Mouse (Mus musculus) R1 (cell line): Measurements from ENCODE around the gene Slc35e1.

ENCODE experiments used
- DNase-seq: peaks from one replicate; pipeline ENCODE4 v3.0.0-alpha.2; 2018; ENCODE audit warnings: low read depth, low spot score

Slc35e1 gene

GRCm38 (mm10) chr8:72485456-72486199, 6.8 kb downstream of the Slc35e1 start:
- peak; percentile 58 for DNase-seq

DNA sequence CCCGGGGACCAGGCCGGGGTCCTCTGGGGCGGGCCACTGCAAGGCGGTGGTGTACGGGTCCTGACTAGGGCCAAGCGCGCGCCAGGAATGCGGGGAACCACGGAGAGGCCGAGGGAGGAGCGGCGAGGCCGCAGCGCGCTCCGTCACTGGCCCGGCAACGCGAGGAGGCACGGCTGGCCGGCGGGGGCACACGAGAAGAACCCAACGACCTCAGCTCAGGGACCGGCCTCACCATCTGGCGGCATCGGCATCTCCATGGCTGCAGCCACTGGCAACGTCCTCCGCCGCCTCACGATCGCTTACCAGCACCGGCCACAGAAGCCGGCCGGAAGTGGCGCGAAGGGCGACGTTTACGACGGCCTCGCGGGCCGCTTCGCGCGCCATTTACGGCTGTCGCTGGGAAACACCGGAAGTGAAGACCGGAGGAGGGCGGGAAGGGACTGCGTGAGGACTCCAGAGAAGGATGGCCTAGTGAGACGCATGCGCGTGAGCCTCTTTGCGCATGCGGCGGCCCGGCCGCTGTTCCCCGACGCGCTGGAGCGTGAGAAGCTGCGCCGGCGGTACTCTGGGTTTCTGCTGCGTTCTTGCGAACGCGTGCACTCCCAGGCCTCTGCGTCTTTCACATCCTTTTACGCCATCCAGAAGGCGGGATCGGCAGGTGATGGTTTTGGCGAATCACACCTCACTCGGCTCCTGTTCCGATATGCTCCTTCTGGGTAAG, 17.4 kb downstream of the Slc35e1 start, which contains the start of gene Cherp:
Gene Cherp (minus strand): TSS at position 401 of the 721 bp plus-strand sequence.
- DNase-seq: peak; percentile 99

- DNase-seq: no peak
Observed at GRCm38 (mm10) chr8:72470684-72471083, 21.7 kb downstream of the Slc35e1 start.

DNA sequence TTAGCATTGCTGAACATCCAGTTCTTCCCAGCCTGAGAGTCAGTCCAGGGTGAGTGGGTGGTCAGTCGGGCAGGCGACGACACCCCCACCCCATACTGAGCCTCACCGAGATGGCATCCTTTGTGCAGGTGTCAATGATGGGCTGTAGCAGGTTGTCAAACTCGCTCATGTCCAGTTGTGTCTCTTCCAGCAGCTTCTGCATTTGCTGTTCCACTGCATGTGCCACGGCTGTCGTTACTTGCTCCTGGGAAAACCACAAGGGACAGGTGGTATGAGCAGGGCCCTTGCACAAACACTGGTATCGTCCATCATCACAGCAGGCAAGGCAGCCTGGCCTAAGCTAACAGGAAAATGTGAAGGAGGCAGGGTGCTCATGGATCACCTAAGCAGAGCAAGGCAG, 22.4 kb downstream of the Slc35e1 start:
- no peak for DNase-seq

- no peak for DNase-seq
Observed at GRCm38 (mm10) chr8:72469243-72469642, 23.2 kb downstream of the Slc35e1 start.

GRCm38 (mm10) chr8:72464211-72464610, 28.2 kb downstream of the Slc35e1 start:
- DNase-seq: no peak

DNA sequence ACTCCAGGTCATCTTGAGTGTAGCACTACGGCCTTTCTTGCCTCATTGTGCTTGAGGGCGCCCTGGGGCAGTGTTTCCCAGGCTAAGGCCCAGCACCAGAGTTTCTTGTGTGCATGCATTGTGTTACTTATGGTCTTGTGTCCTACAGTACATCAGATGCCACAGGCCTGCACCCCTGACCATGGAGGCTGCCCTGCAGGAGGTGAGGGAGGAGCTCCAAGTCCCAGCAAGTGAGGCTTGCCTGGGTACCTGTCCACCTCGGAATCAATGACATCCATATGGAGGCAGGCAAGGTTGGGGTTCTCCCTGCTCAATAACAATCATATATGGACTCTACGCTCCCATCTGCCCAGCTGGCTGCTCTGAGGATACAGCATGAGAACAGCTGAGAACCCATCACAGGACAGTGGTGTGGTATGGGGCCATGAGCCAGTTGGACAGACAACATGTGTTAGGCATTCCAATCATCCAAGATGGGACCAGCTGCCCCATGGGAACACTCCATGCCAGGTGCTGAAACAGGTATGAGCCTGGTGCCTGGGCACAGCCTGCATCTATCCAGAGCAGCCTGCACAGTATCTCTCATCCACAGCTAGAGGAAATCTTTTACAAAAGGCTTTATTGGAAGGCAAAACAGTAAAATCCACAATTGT, 32.4 kb downstream of the Slc35e1 start:
- DNase-seq: no peak

- no peak for DNase-seq
Observed at GRCm38 (mm10) chr8:72458457-72458856, 34.0 kb downstream of the Slc35e1 start.

DNA sequence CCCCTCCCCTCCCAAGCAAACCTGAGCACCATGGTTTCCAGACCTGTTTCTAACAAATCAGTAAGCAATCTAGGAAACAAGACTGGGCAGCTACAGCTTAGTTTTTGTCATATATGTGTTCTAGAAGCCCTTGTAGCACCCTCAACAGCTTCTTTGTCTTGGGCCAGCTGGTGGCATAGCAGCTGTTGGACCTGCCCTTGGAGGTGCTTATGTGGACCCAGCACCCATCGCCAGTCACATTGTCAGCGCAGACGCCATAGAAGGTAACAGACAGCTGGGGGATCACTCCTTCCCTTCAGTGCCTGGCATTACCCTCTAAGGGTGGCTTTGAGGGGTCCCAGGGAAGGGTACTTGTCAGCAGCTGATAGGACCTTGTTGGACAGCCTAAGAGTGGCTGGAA, 34.6 kb downstream of the Slc35e1 start:
- no peak for DNase-seq

- no peak for DNase-seq
Observed at GRCm38 (mm10) chr8:72455317-72455716, 37.1 kb downstream of the Slc35e1 start.

DNA sequence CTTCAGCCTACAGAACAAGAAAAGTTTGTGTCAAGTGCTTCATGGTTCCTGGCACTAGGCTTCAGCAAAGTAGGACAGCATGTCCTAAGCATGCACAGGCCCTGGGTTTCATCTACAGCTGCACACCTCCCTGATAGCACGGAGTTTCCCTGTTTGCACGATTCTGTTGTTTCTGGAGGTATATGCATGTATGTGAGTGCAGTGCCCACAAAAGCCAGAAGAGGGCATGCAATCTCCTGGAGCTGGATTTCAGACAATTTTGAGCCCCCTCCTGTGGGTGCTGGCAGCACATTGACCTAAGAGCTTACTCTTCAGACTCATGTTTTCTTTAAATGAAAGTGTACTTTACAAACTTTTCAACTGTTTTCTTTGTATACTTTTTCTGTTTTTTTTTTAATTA, 38.5 kb downstream of the Slc35e1 start:
- peak; percentile 77 for DNase-seq

GRCm38 (mm10) chr8:72451516-72451915, 40.9 kb downstream of the Slc35e1 start:
- no peak for DNase-seq

DNA sequence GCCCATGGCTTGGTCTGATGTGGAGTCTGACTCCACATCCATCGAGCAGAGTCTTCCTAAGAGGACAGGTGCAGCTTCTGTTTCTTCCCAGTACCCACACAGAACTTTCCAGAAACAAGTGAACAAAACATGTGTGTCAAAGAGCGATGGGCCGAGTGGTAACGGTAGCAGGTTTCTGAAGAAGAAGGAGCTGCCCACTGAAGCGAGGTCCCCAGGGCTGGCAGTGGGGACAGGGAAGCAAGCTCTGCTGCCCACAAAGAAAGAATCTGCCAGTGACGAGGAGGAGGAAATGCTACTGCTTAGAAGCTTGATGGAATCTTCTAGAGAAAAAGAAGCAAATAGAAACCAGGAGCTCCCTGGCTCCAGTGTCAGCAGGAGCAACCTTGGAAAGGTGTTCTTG, 47.3 kb downstream of the Slc35e1 start:
- no peak for DNase-seq

DNA sequence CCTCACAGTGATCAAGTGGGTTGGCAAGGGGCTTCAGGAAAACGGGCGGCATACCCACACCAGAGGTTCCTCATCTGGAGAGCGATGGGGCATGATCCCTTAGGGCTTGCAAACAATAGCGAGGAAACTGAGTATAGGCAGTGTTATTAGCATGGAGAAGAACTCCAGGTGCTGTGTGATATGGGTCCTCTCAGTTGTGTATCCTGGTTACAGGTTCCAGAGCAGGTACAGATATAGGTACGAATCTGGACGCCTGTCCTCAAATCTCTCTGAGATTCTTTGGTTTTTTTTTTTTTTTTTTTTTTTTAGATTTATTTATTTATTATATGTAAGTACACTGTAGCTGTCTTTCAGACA, 48.4 kb downstream of the Slc35e1 start:
- DNase-seq: no peak

DNA sequence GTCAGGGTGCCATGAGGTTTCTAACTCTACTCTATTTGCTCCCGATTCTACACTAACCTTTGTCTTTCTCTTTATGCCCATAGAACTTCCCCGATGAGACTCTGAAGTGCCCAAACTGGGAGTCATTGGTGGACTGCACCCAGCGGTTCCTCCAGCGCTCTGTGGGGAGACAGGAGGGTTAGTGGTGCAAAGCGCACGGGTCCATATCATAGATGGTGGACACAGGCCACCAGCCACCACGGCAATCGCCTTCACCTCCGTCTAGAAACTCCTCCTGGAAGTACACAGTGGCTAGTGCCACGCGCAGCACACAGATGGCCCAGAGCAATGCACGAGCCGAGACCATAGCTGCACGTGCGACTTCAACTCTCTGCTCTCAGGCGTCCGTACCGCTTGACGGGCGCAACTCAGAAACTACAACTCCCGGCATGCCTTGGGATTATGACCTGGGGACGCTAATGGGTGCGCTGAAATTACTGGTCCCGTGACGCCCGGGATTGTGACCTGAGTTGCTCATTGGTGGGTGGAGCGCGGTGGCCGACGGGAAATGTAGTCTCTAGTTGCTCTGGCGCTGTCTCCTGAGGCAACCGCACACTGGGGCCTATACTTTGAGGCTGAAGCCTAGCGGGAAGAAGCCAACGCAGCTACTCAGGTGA, 48.9 kb downstream of the Slc35e1 start, which contains the start of the genes Calr3 and 1700030K09Rik:
Gene Calr3 (minus strand): TSS at position 533 of the 656 bp plus-strand sequence.
Gene 1700030K09Rik (plus strand): TSS at position 543 of the 656 bp plus-strand sequence.
- peak; percentile 99 for DNase-seq

GRCm38 (mm10) chr8:72438248-72439015, 54.0 kb downstream of the Slc35e1 start:
- DNase-seq: no peak

DNA sequence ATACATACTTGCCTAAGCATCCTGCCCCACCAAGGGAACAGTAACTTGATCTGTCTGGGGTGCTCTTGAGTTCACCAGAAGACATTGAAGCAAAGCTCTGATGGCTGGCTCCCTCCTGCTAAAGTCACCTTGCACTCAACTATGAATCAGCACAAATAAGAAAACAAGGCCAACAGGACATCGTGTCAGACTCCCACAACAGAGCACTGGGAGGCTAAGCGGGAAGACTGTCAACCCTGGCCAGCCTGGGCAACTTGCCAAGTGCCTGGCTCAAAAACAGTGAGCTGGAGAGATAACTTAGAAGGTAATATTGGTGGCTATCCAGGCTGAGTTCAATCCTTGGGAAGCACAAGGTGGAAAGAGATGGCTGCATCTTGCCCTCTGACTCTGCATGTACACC, 57.5 kb downstream of the Slc35e1 start:
- peak; percentile 54 for DNase-seq
